Mouse (Mus musculus) bone marrow, adult 2 months (tissue): ENCODE data around the gene Igfbp6. TPM values are rescaled to one million over a fixed set of nuclear protein-coding genes. Genes with fewer than 3 reads are reported as not detected.

ENCODE experiments used
- H3K27ac ChIP-seq: fragments of 200-500 bp; 2 replicates; pipeline ENCODE4 v1.5.1; 2012; ENCODE audit warnings: low read depth, mild to moderate bottlenecking, control low read depth, inconsistent platforms, low read length; ENCODE audit not compliant: control insufficient read depth, poor library complexity, insufficient read depth
- H3K4me1 ChIP-seq: fragments of 200-500 bp; 2 replicates; pipeline ENCODE4 v1.6.1; 2011; ENCODE audit warnings: low read length; ENCODE audit not compliant: control insufficient read depth, insufficient read depth
- H3K4me3 ChIP-seq: fragments of 200-500 bp; replicated peaks from 2 replicates; pipeline ENCODE3; 2011; ENCODE audit warnings: mild to moderate bottlenecking, low read depth, low read length, control low read depth; ENCODE audit not compliant: control insufficient read depth
- CTCF ChIP-seq: fragments of 200-500 bp; IDR thresholded peaks from 2 replicates; pipeline ENCODE4 v1.5.1; 2011; ENCODE audit warnings: low read length, control low read depth; ENCODE audit not compliant: control insufficient read depth, insufficient read depth
- POLR2A ChIP-seq: fragments of 200-500 bp; IDR thresholded peaks from 2 replicates; pipeline ENCODE4 v1.6.1; 2011; ENCODE audit warnings: low read depth, mild to moderate bottlenecking, control low read depth, low read length, borderline replicate concordance; ENCODE audit not compliant: control insufficient read depth
- WGBS: fragments of 180-500 bp; shearing (Covaris S2); methylation state at CpG from one replicate; pipeline ENCODE4 v1.1.7; 2018; 5-methylcytosine and 5-hydroxymethylcytosine counted together
- polyA plus RNA-seq: library from polyadenylated mRNA; stranded (reverse); fragments of >200 nt; gene quantifications from 2 replicates; pipeline ENCODE4 v1.2.4, GENCODE M21; 2011; ENCODE audit warnings: low replicate concordance; ENCODE audit not compliant: missing spikeins, insufficient read depth, insufficient read length

Gene Igfbp6
- polyA plus RNA-seq, 1 experiment: not detected

- peak overlapping the region; percentile 31 for H3K4me3 ChIP-seq
- WGBS: 41% methylated on average over 37 of the region's 38 CpGs
- no peaks in the 10 kb centered on the region for H3K4me1 ChIP-seq
- TF ChIP-seq CTCF (no peak), POLR2A (no peak)
- H3K27ac ChIP-seq: no peak overlapping the region
Measured at GRCm38 (mm10) chr15:102106754-102107456, 37.3 kb upstream of the Igfbp6 start.

- Histone ChIP-seq H3K27ac (no peak overlapping the region), H3K4me1 (no peaks in the 10 kb centered on the region)
- TF ChIP-seq CTCF (peak; percentile 75), POLR2A (no peak)
Measured at GRCm38 (mm10) chr15:102107689-102108573, 36.2 kb upstream of the Igfbp6 start.

DNA sequence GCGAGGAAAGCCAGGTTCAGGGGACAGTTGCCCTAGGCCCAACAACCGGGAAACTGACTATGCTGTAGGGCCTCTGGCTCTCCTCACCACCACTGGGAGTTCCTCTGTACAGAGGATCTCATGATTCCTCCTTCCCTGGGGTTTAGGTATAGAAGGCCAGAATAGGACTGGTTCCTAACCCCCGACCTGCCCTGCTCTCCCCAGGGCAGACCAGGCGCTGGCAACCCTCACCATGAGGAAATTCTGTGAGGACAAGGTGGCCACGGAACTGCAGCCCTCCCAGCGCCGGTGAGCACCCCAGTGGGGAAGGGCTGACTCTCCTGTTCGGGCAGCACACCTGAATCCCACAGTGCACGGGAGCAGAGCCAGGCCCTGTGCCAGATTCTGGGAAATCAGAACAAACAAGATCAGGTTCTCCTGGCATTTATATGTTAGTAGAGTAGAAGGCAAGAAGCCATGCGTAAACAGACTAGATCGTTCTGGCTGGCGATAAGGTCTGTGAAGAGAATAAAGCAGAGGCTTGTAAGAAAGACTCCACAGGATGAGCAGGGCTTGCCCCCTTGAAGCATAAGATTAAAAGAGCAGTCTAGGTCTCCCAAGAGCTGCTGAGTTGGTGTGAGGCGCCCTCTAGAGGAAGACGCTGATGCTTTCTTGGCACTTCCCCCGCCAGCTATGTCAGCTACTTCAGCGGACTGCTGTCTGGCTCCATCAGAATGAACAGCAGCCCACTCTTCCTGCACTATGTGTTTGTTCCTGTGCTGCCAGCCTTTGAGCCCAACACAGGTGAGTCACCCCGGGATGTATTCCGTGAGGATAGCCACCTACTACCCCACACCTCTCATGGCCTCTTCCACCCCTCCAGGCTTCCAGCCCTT lies 35.3 kb upstream of the Igfbp6 start:
- no peak overlapping the region for H3K4me3 ChIP-seq
- TF ChIP-seq POLR2A: no peak
- peak; percentile 79 for TF ChIP-seq CTCF
- H3K27ac ChIP-seq: no peak overlapping the region
- WGBS: 45% methylated on average over 18 of the region's 18 CpGs
- H3K4me1 ChIP-seq: no peaks in the 10 kb centered on the region

More at GRCm38 (mm10) chr15:102107689-102108573, 36.2 kb upstream of the Igfbp6 start:
- WGBS: 39% methylated on average over 13 of the region's 13 CpGs
- no peak overlapping the region for H3K4me3 ChIP-seq

- no peak for TF ChIP-seq CTCF
- TF ChIP-seq POLR2A: no peak
- 88% methylated on average over 7 of the region's 7 CpGs for WGBS
- H3K27ac ChIP-seq: no peak overlapping the region
- no peak overlapping the region for H3K4me3 ChIP-seq
- H3K4me1 ChIP-seq: no peaks in the 10 kb centered on the region
Measured at GRCm38 (mm10) chr15:102110271-102110670, 33.9 kb upstream of the Igfbp6 start.

GRCm38 (mm10) chr15:102110701-102111494 lies 33.3 kb upstream of the Igfbp6 start:
- no peak for TF ChIP-seq POLR2A
- no peak for TF ChIP-seq CTCF
- WGBS: 76% methylated on average over 29 of the region's 29 CpGs
- no peaks in the 10 kb centered on the region for H3K4me1 ChIP-seq
- H3K4me3 ChIP-seq: no peak overlapping the region
- H3K27ac ChIP-seq: no peak overlapping the region

DNA sequence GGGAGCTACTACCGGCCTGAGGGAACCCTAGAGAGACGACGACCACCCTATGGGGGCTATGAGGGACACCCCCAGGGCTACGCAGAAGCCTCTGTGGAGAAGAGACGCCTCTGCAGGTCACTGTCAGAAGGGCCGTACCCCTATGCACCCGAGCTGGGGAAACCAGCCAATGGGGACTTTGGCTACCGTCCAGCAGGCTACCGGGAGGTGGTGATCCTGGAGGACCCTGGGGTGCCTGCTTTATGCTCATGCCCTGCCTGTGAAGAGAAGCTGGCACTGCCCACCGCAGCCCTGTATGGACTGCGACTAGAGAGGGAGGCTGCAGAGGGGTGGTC lies 32.7 kb upstream of the Igfbp6 start:
- Histone ChIP-seq H3K27ac (no peak overlapping the region), H3K4me1 (no peaks in the 10 kb centered on the region), H3K4me3 (no peak overlapping the region)
- 83% methylated on average over 11 of the region's 11 CpGs for WGBS
- TF ChIP-seq POLR2A: no peak
- TF ChIP-seq CTCF: no peak

DNA sequence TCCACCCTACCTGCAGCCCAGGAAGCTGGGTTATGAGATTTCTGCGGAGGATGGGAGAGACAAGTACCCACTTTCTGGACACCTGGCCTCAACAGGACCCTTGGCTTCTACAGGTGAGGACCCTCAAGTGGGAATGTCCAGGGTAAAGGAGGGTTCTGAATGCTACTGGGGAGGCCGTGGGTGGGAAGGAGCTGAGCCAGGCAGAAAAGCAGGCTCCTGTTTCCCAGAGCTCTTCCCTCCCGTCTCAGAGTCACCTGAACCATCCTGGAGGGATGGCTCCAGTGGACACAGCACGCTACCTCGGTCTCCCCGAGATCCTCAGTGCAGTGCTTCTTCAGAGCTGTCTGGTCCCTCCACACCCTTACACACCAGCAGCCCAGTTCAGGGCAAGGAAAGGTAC lies 32.0 kb upstream of the Igfbp6 start:
- Histone ChIP-seq H3K4me3 (no peak overlapping the region), H3K27ac (no peak overlapping the region), H3K4me1 (no peaks in the 10 kb centered on the region)
- TF ChIP-seq CTCF (no peak), POLR2A (no peak)
- 86% methylated on average over 6 of the region's 6 CpGs for WGBS
